Mouse (Mus musculus): ENCODE data around the gene Ccng2. TPM values are rescaled to one million over a fixed set of nuclear protein-coding genes. Genes with fewer than 3 reads are reported as not detected.

Gene Ccng2
- polyA plus RNA-seq, 1 experiment from 2014 or later: 38.0 TPM

DNA sequence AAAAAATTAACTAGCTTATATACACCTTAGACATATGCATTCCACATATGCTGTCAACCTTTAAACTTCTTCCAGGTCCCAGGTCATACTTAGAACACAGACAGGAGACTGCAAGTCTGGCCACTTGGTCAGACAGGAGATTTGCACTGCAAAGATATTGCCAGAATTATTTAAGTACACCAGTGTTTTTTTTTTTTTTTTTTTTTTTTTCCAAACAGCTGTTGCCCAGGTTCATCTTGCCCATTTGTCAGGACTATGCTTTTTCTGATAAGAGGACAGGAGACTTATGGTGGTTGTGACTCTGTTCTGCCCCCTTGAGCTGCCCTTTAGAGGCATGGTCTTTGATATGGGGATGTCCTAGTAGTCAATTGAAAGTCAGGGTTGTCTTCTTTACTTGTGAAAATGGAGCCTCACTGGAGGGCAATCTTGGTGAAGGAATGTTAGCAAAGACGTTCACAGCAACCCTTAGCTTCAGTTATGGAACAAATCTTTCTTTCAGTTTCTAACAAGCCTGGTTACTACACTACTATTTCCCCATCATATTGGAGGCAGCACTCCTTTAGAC lies 2.8 kb upstream of the Ccng2 start:
- H3K27ac ChIP-seq: no peak overlapping the region
- no peaks in the 10 kb centered on the region for H3K27me3 ChIP-seq
- H3K4me3 ChIP-seq: no peak overlapping the region
- ATAC-seq (replicated peaks; ENCODE audit: insufficient number of reproducible peaks, insufficient read depth, low FRiP score, low read depth): no peak
- peaks cover 15% of the 10 kb centered on the region for H3K4me1 ChIP-seq (replicated peaks)
- H3K9me3 ChIP-seq (replicated peaks): no peaks in the 10 kb centered on the region
- H3K9ac ChIP-seq: no peak overlapping the region
- WGBS: 77% methylated on average over 1 of the region's 1 CpGs
- no peaks in the 10 kb centered on the region for H3K36me3 ChIP-seq
- H3K4me2 ChIP-seq: no peak overlapping the region

GRCm38 (mm10) chr5:93265164-93265800 lies 1.8 kb upstream of the Ccng2 start:
- Histone ChIP-seq H3K9me3 (replicated peaks) (no peaks in the 10 kb centered on the region), H3K4me2 (no peak overlapping the region), H3K4me3 (no peak overlapping the region), H3K36me3 (no peaks in the 10 kb centered on the region), H3K9ac (no peak overlapping the region), H3K27me3 (no peaks in the 10 kb centered on the region), H3K4me1 (replicated peaks) (peaks cover 23% of the 10 kb centered on the region), H3K27ac (peak overlapping the region; percentile 80; the same call in 1 of the 2 replicates)
- ATAC-seq (replicated peaks; ENCODE audit: insufficient number of reproducible peaks, insufficient read depth, low FRiP score, low read depth): no peak
- WGBS: 64% methylated on average over 7 of the region's 7 CpGs

DNA sequence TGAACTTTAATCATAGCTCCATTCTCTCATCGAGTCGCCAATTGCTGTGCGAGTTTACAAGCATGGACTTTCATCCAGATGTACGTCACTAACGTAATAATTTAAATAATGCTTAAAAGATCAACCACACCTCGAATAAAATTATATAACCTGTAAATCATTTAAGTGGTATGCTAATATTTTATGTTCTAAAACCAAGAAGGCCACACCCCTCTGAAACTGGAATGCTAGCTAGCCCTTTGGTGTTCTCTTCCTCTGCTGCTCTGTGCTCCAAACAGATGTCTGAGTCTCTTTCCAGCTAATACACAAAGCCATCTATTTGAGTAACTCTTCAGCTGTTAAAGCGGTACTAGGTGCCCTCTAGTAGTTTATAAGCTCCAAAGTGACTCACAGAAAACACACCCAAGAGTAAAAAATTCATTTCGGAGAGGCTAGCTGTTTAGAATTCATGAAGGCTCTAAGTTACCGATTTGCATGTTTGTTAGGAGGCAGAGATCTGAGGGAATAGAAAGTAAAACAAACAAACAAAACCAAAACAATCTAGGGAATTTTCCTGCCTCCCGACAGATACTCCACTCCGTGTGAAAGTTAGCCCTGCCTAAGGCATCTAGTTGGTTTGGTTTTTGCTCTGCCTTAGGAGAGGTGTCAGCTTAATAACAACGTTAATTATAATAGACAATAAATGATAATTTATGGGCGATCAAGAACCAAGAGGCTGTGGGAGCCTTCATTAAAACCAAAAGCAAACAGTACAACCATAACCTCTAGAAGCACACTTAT lies 1.1 kb upstream of the Ccng2 start:
- Histone ChIP-seq H3K4me1 (replicated peaks) (peaks cover 23% of the 10 kb centered on the region), H3K36me3 (peaks cover 5% of the 10 kb centered on the region), H3K9me3 (replicated peaks) (no peaks in the 10 kb centered on the region), H3K27me3 (no peaks in the 10 kb centered on the region), H3K4me3 (peak overlapping the region; percentile 94), H3K9ac (peak overlapping the region; percentile 45), H3K4me2 (peak overlapping the region; percentile 61), H3K27ac (peak overlapping the region; percentile 80)
- ATAC-seq (replicated peaks; ENCODE audit: insufficient number of reproducible peaks, insufficient read depth, low FRiP score, low read depth): no peak
- WGBS: 61% methylated on average over 13 of the region's 13 CpGs

DNA sequence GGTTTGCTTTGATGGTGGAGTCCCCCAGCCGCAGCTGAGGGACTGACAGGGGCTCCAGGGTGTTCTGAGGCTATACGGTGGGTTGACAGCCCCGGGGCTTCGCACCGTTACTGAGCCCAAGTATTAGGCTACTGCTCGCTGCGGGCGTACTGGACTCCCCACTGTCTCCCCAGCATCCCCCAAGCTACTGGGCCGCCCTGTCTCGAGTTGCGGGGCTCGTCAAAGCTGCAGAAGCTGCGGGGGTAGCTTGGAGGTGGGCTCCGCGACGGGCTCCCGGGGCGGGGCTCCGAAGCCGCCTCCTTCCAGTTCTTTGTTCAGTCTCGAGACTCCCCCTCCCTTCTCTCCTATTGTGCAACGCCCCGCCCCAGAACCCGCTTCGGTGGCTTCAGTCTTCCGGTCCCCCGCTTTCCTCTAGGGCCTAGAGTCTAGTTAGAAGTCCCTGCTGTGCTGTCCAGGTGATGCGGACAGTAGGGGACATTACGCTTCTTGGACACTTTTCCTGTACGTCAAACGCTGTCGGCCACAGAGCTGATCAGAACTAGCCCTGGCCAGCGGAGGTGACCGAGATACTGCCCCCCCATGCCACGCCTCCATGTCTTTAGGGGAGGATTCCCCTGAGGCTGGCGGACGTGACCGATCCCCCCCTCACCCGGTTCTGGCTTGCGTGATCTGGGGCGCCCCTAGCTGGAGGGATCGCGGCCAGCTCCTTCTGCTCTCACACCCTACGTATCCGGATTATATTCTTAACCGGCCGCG lies 972 bp downstream of the Ccng2 start:
- ATAC-seq (replicated peaks; ENCODE audit: insufficient number of reproducible peaks, insufficient read depth, low FRiP score, low read depth): peak; percentile 66
- Histone ChIP-seq H3K4me3 (peak overlapping the region; percentile 94), H3K9ac (peak overlapping the region; percentile 92), H3K36me3 (peaks cover 25% of the 10 kb centered on the region), H3K4me2 (peak overlapping the region; percentile 61), H3K27me3 (no peaks in the 10 kb centered on the region), H3K9me3 (replicated peaks) (no peaks in the 10 kb centered on the region), H3K27ac (peak overlapping the region; percentile 95), H3K4me1 (replicated peaks) (peaks cover 16% of the 10 kb centered on the region)
- WGBS: under 1% methylated on average over 48 of the region's 48 CpGs

DNA sequence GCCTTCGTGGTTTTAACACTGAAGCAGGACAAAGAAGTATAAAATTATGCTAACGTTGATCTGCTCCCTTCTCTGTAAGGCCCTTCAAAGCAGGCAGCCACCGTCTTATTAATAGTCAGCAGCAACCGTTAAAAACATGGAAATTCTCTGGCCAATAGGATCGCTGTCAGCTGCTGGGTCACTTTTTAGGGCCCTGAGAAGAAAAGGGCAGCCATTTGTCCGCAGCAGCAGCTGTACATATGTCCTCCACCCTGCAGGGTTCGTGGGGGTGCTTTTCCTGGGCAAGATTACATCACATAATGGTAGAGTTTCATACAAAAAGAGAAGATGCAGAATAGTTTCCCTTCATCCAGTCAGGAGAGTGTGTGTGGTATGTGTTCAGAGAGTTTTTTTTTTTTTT lies 3.0 kb downstream of the Ccng2 start:
- ATAC-seq (replicated peaks; ENCODE audit: insufficient number of reproducible peaks, insufficient read depth, low FRiP score, low read depth): no peak
- Histone ChIP-seq H3K27ac (no peak overlapping the region), H3K9ac (no peak overlapping the region), H3K4me2 (peak overlapping the region; percentile 61), H3K27me3 (no peaks in the 10 kb centered on the region), H3K9me3 (replicated peaks) (no peaks in the 10 kb centered on the region), H3K4me1 (replicated peaks) (peaks cover 15% of the 10 kb centered on the region), H3K4me3 (peak overlapping the region; percentile 94; the same call in 1 of the 2 replicates), H3K36me3 (peaks cover 46% of the 10 kb centered on the region)
- 56% methylated on average over 7 of the region's 7 CpGs for WGBS

DNA sequence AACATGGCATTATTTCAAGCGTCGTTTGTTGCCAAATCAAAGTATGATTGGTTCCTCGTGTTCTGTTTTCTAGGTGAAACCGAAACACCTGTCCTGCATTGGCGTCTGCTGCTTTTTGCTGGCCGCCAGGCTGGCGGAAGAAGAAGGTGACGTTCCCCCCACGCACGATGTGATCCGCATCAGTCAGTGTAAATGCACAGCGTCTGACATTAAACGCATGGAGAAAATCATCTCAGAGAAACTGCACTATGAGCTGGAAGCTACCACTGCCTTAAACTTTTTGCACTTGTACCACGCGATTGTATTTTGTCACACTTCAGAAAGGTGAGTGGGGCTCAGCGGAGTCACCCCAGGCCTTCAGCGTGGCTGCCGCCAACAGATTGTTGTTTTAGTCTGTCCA lies 3.7 kb downstream of the Ccng2 start:
- H3K9me3 ChIP-seq (replicated peaks): no peaks in the 10 kb centered on the region
- no peak for ATAC-seq (replicated peaks; ENCODE audit: insufficient number of reproducible peaks, insufficient read depth, low FRiP score, low read depth)
- 92% methylated on average over 18 of the region's 18 CpGs for WGBS
- H3K36me3 ChIP-seq: peaks cover 52% of the 10 kb centered on the region
- H3K27ac ChIP-seq: no peak overlapping the region
- no peak overlapping the region for H3K4me2 ChIP-seq
- no peak overlapping the region for H3K4me3 ChIP-seq
- no peaks in the 10 kb centered on the region for H3K27me3 ChIP-seq
- peaks cover 15% of the 10 kb centered on the region for H3K4me1 ChIP-seq (replicated peaks)
- H3K9ac ChIP-seq: no peak overlapping the region

DNA sequence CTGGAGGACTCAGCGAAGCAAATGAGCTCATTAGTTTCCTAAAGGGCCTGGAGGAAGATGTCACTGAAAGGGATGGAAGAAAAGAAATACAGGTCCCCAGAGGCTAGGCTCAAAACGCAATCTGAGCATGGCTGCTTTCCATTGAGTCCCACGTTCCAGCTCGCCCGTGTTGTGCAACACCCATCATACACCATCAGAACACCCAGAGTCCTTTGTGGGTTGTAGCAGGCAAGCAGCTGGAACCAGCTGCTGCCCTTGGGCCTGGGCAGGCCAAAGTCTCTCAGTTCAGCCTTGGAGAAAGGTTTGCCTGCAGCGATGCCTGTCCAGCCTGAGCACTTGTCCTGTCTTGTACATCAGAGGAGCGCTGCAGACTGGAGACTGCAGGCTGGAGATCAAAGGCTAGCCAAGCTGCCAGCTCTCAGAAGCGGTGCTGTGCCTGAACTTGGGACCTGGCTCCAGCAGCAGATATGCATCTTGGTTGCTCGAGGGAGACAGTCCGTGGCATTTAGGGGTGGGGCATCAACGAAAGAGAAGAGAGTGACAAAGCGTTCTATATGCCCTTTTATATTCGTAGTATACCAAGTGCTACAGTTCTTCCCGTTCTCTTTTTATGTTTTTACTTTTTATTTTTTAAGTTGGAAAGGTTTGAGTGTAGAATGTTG lies 15.5 kb downstream of the Ccng2 start:
- H3K36me3 ChIP-seq: peaks cover 5% of the 10 kb centered on the region; the same call in 1 of the 2 replicates
- no peaks in the 10 kb centered on the region for H3K9me3 ChIP-seq (replicated peaks)
- H3K4me3 ChIP-seq: no peak overlapping the region
- no peaks in the 10 kb centered on the region for H3K27me3 ChIP-seq
- no peaks in the 10 kb centered on the region; the same call in 1 of the 2 replicates for H3K4me1 ChIP-seq (replicated peaks)
- ATAC-seq (replicated peaks; ENCODE audit: insufficient number of reproducible peaks, insufficient read depth, low FRiP score, low read depth): peak; percentile 47; the same call in 1 of the 2 replicates
- 65% methylated on average over 14 of the region's 14 CpGs for WGBS
- no peak overlapping the region for H3K4me2 ChIP-seq
- no peak overlapping the region for H3K9ac ChIP-seq
- H3K27ac ChIP-seq: no peak overlapping the region

- Histone ChIP-seq H3K9ac (no peak overlapping the region), H3K27me3 (no peaks in the 10 kb centered on the region), H3K36me3 (no peaks in the 10 kb centered on the region), H3K4me3 (no peak overlapping the region), H3K4me1 (replicated peaks) (no peaks in the 10 kb centered on the region; the same call in 1 of the 2 replicates), H3K9me3 (replicated peaks) (no peaks in the 10 kb centered on the region), H3K27ac (no peak overlapping the region), H3K4me2 (no peak overlapping the region)
- no peak for ATAC-seq (replicated peaks; ENCODE audit: insufficient number of reproducible peaks, insufficient read depth, low FRiP score, low read depth)
- WGBS: 62% methylated on average over 7 of the region's 7 CpGs
Observed at GRCm38 (mm10) chr5:93283109-93283508, 16.1 kb downstream of the Ccng2 start.

- H3K4me1 ChIP-seq (replicated peaks): no peaks in the 10 kb centered on the region
- H3K9ac ChIP-seq: no peak overlapping the region
- no peaks in the 10 kb centered on the region for H3K9me3 ChIP-seq (replicated peaks)
- H3K27ac ChIP-seq: no peak overlapping the region
- no peak for ATAC-seq (replicated peaks; ENCODE audit: insufficient number of reproducible peaks, insufficient read depth, low FRiP score, low read depth)
- H3K4me3 ChIP-seq: no peak overlapping the region
- no peaks in the 10 kb centered on the region for H3K27me3 ChIP-seq
- no peaks in the 10 kb centered on the region for H3K36me3 ChIP-seq
- H3K4me2 ChIP-seq: no peak overlapping the region
Observed at GRCm38 (mm10) chr5:93288553-93288952, 21.5 kb downstream of the Ccng2 start.

DNA sequence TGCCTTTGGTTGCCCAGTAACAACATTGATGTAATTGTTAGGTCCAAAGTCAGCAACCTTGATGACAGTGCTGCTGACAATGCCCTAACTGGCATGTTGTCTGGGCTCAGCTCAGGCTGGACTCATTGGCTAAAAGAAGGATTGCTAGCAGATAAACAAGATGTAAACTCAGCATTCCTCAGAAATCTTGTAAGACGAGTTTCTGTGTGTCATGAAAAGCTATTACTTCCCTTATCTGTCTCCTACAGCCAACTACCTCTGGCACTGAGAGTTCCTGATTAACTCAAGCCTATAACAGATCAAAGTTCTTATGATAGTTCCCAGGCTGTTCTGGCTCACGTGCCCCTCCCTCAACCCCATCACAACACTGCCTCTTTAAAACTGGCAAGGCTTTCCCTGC lies 23.2 kb downstream of the Ccng2 start:
- Histone ChIP-seq H3K4me1 (replicated peaks) (no peaks in the 10 kb centered on the region), H3K27ac (no peak overlapping the region), H3K4me3 (no peak overlapping the region), H3K27me3 (no peaks in the 10 kb centered on the region), H3K9ac (no peak overlapping the region), H3K36me3 (no peaks in the 10 kb centered on the region), H3K9me3 (replicated peaks) (no peaks in the 10 kb centered on the region), H3K4me2 (no peak overlapping the region)
- 9% methylated on average over 2 of the region's 2 CpGs for WGBS
- ATAC-seq (replicated peaks; ENCODE audit: insufficient number of reproducible peaks, insufficient read depth, low FRiP score, low read depth): no peak

- Histone ChIP-seq H3K27ac (no peak overlapping the region), H3K9me3 (replicated peaks) (no peaks in the 10 kb centered on the region), H3K27me3 (no peaks in the 10 kb centered on the region), H3K4me2 (no peak overlapping the region), H3K4me3 (no peak overlapping the region), H3K9ac (no peak overlapping the region), H3K4me1 (replicated peaks) (no peaks in the 10 kb centered on the region), H3K36me3 (no peaks in the 10 kb centered on the region)
- no peak for ATAC-seq (replicated peaks; ENCODE audit: insufficient number of reproducible peaks, insufficient read depth, low FRiP score, low read depth)
- 57% methylated on average over 5 of the region's 5 CpGs for WGBS
Observed at GRCm38 (mm10) chr5:93296341-93296746, 29.3 kb downstream of the Ccng2 start.

Data from heart, embryonic 15.5 days (tissue).